Mouse (Mus musculus) retina, adult 2 months (tissue): ENCODE data around the gene Rasgrp3.
"Not testable (repeated sequence)": the region's sequence is repeated elsewhere in the genome, so short reads cannot be mapped to it uniquely, and the experiment has no call there.

ENCODE experiments used
- DNase-seq: peaks from one replicate; pipeline ENCODE4 v3.0.0-alpha.2; 2012; ENCODE audit warnings: low read depth, low spot score

The Rasgrp3 gene

DNA sequence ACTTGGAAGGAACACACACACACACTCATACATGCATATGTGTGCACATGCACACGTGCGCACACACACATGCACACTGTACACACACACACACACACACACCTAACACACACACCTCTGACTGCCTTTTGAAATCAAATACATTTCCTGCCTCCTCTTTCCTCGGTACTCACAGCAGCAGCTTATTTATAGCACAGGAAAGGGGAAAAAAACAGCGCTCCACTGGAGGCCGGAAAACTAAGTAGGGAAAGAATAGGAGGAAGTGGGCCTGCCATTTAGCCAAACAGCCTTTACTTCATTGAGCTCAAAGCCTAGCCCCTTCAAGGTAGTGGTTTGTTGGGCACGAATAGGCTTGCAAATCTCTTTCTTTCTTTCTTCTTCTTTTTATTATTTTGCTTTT lies at the start of gene Rasgrp3:
Gene Rasgrp3, plus strand, starts transcription at position 298 of the 400 bp plus-strand sequence.
- no peak for DNase-seq

GRCm38 (mm10) chr17:75388402-75388801 lies 47.3 kb upstream of the Rasgrp3 start:
- no peak for DNase-seq

- no peak for DNase-seq
Measured at GRCm38 (mm10) chr17:75390142-75390541, 45.6 kb upstream of the Rasgrp3 start.

DNA sequence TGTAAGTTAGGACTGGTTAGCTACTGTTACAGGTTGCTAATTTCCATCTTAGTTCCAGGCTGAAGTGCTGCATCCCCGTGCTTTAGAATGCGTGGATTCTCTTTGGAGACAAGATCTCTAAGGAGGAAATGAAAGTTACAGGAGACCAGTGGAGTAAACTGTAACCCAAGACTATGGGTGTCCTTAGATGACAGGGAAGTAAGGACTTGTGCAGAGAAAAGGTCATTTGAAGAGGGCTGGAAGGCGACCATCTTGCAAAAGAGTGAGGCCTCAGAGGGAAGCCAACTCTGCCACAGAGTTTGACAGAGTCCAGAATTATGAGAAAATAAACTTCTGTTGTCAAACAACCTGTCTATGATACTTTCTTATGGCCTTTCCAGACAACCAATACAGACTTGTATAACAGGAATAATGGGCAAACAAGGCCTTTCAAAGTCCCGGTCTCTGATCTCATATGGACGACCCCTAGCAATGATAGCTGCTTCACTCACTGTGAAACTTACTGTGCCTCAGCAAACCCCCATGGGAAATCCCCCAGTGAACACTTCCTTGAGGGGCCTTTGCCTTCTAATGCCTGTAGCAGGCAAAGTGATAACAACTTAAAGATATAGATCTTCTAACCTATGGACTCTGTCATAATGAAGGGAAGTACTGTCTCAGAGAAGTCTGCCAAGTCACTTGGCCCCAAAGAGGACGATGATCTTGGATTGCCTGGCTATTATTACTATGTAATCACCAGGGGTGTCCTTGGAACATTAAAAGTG lies 44.1 kb upstream of the Rasgrp3 start:
- no peak for DNase-seq

DNA sequence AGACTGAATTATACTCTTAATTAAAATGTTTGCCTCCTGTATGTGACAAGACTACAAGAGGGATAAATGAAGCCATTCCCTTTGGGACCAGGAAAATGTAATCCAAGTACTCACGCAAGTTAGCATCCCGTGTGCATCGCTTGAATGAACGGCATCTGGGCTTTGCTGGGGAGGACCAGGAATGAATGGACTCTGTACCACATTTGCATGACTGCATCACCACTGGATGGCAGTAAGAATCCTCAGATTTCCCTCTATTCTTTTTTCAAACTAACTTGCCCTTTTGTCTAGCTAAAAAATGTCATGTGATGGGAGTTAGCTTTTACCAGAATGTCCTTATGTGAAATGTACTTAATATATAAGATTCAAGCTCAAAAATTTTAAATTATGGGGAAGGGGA lies 29.3 kb upstream of the Rasgrp3 start:
- no peak for DNase-seq

- DNase-seq: no peak
Measured at GRCm38 (mm10) chr17:75416861-75417260, 18.8 kb upstream of the Rasgrp3 start.

DNA sequence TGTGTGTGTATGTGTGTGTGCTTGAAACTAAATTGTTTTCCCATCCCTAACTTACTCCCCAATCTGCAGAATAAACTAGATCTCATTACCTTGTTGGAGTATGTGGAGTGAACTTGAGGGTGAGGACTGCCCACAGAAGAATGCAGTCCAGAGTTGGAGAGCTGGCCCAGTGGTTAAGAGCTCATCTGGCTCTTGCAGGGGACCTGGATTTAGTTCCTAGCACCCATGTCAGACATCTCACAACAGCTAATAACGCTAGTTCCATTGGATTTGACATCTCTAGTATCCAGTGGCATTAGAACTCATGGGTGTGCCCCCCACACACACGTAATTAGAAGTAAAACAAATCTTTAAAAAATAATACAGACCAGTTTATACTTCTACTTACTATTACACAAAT lies 1.5 kb upstream of the Rasgrp3 start:
- no peak for DNase-seq

- no peak for DNase-seq
Measured at GRCm38 (mm10) chr17:75434871-75435270, 825 bp upstream of the Rasgrp3 start.

- no peak for DNase-seq
Measured at GRCm38 (mm10) chr17:75436095-75436494, 399 bp downstream of the Rasgrp3 start.

DNA sequence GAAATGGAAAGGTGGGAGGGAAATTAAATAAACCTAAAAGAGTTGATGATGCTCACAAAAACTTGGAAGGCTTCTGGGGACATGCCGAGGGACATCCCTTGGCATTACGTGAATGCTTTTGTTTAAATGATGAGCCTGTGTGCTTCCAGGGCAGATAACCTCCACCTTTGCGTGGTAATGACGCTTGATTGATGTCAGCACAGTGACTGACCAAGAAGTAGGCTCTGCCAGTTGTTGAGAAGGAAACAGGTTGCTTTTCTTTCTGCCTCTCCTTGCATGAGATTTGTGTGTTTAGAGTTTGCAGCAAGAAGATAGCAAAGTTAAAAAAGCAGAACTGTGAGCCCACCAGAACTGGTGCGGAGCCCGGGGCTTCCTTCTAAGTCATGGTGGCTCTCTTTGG lies 1.1 kb downstream of the Rasgrp3 start:
- no peak for DNase-seq

DNA sequence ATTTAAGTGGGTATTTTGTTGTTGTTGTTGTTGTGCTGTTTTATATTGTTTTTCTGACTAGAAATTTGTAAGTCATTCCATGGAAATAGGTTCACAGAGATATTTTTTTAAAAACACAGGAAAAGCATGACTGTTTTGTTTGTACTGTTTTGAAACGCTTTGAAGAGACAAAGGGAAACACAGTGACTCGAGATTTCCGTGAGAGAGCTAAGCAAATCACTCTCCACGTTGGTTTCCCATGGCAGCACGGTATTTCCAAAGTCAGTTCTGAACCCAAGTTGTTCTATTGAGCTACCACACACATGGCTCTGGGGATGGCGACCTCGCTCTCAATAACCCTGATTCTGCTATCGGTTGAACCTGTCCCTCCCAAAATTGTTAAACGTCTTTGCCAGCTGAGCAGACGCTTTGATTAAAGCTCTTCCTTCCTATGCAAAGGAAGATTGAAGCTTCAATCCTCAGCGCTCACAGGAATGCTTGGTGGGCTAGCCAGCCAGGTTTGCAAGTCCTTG lies 1.6 kb downstream of the Rasgrp3 start:
- no peak for DNase-seq

DNA sequence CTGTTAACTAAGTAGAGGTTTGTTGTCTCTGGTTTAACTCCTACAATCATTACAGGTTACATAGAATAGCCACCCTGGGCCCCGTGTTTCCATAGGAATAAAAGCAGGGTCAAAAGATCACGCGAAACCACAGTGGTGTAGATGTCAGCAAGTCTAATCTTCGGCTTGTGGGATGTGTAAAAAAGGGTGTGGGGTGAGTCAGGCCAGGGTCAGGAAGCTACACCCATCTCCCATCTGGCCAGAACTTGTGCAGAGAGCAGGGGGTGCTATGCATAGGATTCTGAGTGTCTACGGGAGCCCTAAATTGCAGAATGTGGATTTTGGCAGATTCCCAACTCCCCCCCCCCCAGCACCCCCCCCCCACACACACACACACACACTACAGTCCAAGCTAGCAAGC lies 2.5 kb downstream of the Rasgrp3 start:
- no peak for DNase-seq

- no peak for DNase-seq
Measured at GRCm38 (mm10) chr17:75439062-75439461, 3.4 kb downstream of the Rasgrp3 start.

DNA sequence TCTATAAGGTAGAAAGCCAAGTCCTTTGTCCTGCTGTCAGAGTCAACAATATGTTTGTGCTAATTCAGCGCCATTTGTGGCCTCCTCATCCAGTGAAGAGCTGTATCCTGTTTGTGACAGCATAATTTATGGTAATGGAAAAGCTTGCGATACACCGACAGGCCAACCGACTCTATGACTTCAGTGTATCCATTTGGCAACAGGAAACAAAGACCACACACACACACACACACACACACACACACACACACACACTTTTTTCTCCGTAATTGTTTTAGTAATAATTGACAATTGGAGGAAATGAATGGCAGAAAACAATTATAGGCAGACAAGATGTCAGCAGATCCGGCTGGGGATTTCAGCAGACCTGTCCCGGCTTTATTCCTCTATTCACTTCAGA lies 4.9 kb downstream of the Rasgrp3 start:
- DNase-seq: no peak

DNA sequence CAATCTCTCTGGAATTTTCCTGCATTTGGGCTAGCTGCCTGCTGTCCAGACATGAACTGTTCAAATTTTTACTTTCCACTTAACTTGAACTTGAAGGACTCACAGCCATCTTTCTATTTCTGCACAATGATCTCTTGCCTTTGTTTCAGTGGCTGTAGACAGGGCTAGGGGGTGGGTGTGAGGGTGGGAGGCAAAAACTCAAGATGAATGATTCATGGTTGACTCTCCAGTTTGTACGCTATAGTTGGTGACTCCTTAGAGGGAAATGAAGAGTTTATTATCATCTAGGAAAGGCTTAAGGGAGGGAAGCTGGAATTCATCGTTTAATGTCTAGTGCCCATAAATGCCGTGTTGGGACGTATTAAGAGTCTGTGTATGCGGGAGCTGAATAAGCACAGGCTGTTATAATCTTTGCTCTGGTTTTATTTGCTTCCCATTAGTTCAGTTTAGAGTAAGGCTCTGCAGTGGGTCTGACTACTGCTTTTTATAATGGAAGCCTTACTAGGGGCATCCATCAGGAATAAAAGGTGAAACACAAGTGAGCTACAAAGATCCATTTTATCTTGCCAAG lies 5.6 kb downstream of the Rasgrp3 start:
- DNase-seq: no peak

GRCm38 (mm10) chr17:75442352-75442751 lies 6.7 kb downstream of the Rasgrp3 start:
- DNase-seq: no peak

DNA sequence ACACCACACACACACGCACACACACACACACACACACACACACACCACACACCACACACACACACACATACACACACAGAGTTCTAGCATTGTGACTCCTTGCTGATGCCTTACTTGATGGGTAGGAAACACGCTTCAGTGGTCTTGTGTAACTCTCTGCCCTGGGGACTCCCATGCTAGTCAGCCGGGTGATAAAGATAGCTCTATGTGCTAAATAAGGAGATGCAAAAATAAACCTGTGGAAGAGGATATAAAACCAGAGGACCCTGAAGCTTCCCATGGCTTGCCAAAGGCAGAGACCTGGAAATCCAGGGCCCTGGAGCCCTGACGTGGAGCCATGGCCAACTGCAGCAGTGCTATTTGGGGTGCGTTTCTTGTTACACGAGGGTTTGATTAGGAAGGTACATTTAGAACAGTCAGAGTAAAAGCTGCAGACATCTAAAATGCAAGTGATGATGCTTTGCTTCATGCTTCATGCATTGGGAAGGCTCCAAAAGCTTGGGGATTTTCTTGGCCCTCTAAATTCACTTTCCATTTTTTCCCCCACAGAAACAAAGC lies 7.4 kb downstream of the Rasgrp3 start:
- no peak for DNase-seq

DNA sequence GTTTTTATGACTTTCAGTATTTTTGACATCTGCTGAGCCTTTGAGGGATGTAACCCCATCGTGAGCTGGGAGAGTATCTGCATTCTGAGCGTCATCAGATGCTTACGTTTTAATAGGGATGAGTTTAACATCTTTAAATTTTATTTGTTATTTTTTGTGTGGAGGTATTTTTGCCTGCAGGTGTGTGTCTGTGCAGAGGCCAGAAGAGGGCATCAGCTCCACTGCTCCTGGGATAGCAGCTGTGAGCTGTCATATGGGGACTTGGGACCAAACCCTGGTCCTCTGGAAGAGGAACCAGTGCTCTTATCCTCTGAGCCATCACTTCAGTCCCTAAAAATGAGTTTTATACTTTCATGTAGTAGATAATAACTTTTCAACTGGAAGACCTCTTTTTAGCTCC lies 12.6 kb downstream of the Rasgrp3 start:
- no peak for DNase-seq

DNA sequence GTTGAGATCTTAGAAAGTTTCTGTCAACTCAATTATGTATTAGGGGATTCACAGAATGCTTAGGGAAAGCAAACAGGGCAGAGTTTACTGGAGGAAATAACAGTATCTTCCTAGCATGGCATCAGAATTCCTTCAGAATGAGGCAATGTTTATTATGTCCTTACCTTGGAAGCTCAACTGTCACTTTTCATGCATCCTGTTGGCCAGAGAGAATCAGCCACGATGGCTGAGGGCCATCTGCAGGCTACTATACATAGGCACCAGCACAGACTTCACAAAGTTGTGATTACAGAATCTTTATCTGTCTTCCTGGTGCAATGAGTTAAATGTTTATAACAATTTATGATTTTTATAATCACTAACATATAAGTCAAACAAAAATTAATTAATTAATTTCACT lies 13.3 kb downstream of the Rasgrp3 start:
- DNase-seq: no peak

DNA sequence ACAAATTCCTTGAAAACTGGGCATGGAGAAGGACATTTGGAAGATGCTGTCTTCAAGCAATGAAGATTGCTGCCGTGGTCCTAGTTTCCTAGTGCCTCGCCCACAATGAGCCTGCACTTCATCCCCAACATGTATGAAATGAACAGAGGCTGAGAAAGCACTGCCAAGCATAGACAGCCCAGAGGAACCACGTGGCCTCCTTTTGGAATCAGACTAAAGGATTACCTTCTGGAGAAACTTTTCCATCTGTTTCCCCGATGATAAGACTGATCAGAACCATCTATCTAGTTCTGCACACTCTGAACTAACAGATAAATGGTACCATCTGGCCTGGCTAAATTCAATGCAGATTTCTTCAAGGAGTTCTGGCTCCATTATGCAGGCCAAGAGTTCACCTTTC lies 16.6 kb downstream of the Rasgrp3 start:
- DNase-seq: no peak

GRCm38 (mm10) chr17:75453639-75454038 lies 17.9 kb downstream of the Rasgrp3 start:
- no peak for DNase-seq

- DNase-seq: not testable (repeated sequence)
Measured at GRCm38 (mm10) chr17:75456096-75456495, 20.4 kb downstream of the Rasgrp3 start.

- no peak for DNase-seq
Measured at GRCm38 (mm10) chr17:75460621-75461020, 24.9 kb downstream of the Rasgrp3 start.
